Mouse (Mus musculus) frontal cortex, postnatal 10 days (tissue): ENCODE results near the gene Ryr2.

ENCODE experiments used
- DNase-seq, 2 experiments: peaks; one replicate each; pipeline ENCODE4 v3.0.0; 2022; ENCODE audit warnings: low spot score in 2 of 2, mixed read lengths in 1 of 2

Gene Ryr2

DNA sequence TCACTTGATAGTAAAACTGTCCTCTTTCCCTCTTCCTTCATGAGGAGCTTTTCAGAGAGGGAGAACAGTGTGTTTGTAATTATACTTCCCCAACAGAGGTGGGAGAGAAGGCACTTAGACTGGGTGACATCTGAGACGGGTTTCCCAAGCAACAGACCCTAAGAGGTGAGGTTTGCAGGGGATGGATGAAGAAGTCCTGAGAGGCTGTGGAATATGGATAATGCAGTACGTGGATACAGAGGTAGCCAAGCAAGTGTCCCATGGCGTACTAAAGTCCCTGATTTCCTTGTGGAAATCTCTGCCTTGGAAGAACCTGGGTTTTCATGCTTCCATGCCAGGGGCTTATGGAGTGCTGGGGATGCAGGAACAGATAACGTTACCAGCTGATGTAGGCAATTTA, 69.5 kb downstream of the Ryr2 start:
- DNase-seq, result no peak

GRCm38 (mm10) chr13:12036834-12037233, 69.9 kb downstream of the Ryr2 start:
- no peak for DNase-seq

DNA sequence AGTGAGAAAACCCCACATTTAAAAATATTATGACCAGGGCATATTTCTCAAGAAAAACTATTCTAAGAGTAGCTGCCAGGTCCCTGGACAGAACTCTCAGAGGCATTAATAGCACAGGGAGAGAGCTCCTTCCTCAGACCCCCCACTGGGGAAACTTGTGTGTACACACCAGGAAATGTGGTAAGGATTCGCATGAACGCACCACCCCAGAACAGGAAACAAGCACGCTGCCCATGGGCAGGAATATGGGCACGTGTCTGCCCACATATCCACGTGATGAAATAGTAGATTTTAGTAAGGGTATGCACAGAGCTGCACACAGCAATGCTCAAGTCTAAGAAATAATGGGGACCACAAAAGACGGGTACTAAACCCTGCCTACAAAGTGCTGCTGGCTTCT, 72.8 kb downstream of the Ryr2 start:
- DNase-seq, result no peak

DNA sequence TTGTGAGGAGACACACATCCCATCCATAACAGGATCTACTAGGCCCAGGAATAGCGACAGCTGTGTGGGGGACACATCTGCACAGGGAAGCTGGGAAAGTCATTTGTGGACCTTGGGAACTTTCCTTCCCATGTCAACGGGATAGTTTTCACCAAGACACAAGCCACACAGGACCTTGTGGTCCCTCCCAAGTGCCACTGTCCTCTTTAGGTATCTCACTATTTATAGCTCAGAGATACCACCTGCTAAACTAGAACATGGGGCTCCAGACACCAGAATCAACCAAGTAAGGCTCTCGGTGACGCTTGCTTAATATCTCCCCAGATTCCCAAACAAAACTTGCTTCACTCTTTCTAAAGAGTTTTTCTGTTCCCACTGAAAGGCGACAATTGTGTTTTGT, 73.5 kb downstream of the Ryr2 start:
- no peak for DNase-seq

DNA sequence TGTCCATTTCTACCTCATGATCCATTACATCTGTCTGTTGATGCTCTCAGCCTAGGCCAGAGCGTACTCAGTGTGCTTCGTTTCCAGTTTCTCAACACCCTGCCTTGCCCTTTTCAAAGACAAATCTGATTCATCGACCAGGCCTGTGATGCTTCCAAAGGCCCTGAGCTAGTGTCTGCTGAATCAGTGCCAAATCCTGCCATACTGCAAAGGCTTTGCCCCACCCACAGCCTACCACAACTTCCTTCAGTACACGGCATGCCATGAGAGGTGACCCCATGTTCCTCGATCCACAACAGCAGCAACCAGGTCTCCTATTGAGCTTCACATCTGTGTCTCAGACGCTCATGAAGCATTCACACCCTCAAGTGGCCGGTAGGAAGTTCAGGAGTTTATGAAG, 76.9 kb downstream of the Ryr2 start:
- DNase-seq, result no peak

DNA sequence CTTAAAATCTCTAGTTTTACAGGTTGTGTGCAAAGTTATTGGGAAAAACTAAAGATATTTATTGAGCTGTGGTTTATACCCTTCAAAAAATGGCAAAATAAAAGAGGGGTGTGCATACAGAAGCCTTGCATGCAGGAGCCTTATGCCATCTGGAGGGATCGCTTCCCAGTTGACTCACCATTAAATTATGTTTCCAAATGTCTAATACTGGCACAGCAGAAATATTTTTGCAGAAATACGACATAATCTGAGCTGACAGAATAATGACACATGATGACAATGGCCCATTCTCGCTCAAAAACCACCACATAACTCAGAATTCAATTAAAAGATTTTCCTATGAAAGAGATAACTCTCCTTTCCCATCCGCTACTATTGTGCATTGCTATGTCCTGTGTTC, 77.4 kb downstream of the Ryr2 start:
- DNase-seq, result no peak

DNA sequence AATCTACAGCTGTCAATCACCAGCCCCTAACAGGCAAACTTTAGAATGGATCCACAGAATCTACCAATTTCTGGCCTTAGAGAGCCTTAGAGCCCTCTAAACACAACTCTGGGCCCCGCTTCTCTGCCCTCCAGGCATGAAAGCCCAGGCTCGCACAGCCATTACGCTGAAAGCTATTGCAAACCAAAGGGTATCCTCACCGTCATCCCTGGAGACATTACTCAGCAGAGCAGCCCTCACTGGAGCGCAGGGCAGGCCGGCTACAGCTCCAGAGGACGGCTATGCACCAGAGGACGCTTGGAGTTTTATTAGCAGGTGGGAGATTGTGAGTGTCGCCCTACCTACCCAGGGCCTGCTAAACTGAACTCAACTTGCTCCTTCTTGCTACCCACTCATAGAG, 88.7 kb downstream of the Ryr2 start:
- DNase-seq, result no peak

GRCm38 (mm10) chr13:12013986-12014385, 92.8 kb downstream of the Ryr2 start:
- DNase-seq, result peak; percentile 18 to 30

GRCm38 (mm10) chr13:12008995-12009689, 97.6 kb downstream of the Ryr2 start:
- no peak for DNase-seq

DNA sequence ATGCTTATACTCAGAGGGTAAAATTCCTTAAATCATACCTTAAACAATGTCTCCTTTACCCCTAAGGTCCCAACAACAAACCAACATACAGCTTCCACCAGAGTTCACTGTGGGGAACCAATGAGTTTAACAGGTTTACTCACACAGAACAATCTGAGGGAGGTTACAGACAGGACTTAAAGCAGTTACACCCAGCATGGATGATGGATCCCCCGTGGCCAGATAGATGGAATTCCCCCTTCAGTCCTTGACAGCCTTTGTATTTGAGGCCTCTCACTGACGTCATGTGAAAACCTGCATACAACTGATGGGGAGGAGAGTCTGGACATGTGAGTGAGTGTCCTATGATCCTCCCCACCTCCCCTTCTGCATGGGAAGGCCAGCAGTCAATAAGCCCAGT, 99.2 kb downstream of the Ryr2 start:
- no peak for DNase-seq

DNA sequence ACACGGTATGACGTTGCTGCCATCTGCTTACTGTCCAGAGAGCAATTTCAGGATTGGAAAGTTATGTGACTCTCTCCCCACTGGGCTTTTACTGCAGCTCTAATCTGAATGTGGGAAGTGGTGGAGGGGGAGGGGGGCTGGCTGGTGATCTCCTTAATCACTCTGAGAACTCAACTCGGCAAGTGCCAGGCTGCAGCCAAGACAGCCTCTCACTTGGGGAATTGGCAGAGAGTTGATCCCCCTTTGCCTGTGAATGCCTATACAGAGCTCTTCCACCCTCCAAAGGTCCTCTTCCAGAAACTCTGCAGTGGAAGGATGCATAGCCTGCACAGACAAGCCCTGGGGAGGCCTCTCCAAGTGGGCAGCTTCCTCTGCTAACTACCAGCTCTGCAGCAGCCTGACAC, 104.9 kb downstream of the Ryr2 start:
- no peak for DNase-seq

GRCm38 (mm10) chr13:11999851-12000250, 106.9 kb downstream of the Ryr2 start:
- DNase-seq, result no peak

- no peak for DNase-seq
Measured at GRCm38 (mm10) chr13:11997366-11997765, 109.4 kb downstream of the Ryr2 start.

DNA sequence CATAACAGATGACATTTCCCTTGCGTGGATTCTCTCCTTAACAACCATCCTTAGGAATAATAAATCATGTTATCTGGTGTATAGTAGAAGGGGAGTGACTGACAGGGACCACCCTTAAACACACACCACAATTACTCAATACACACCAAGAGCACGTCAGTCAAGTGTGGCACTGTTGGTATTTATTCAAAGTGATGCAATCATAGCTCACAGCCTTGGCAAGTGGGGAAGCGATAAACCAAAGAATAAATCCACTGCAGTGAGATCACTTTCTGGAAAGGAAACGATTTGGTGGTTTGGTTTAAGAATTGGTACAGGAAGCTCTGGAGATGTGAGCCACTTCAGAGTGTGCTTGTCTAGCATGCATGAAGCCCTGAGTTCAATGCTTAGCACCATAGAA, 119.2 kb downstream of the Ryr2 start:
- DNase-seq, result no peak

DNA sequence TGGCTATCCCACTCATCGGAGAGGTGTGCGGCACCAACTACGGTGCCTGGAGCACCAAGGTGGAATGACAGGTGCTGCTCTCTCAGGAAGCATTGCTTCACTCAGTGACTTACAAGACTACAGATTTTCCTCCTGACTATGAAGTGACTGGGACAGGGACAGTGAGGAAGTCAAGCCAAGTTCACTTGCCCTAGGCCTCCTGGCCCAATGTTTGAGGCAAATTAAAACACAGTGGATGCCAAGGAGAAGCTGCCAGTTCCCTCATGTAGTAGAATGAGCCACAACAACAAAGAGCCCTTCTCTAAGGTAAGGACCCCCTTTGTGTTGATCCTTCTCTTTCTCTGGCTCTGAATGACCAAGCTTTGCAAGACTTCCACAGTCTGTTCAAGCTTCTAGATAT, 121.7 kb downstream of the Ryr2 start:
- no peak for DNase-seq

- no peak for DNase-seq
Measured at GRCm38 (mm10) chr13:11978997-11979396, 127.7 kb downstream of the Ryr2 start.

GRCm38 (mm10) chr13:11978359-11978758, 128.4 kb downstream of the Ryr2 start:
- DNase-seq, result no peak

DNA sequence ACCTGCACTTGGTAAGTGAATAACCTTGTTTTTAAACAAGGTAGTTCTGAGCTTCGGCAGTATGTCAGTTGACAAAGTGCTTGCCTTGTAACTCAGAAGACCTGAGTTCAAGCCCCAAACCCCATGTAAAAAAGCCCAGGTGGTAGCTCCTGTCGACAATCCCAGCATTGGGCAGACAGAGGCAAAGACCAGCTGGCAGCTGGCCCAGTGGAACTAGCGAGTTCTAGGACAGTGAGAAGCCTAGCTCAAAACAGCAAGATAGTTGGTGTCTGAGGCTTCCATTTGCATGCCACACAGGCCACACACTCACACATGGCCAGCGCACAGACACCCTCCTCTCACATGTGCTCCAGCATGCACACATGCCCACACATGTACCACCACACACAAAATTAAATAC, 129.1 kb downstream of the Ryr2 start:
- no peak for DNase-seq

- DNase-seq, result no peak
Measured at GRCm38 (mm10) chr13:11964391-11964790, 142.4 kb downstream of the Ryr2 start.

DNA sequence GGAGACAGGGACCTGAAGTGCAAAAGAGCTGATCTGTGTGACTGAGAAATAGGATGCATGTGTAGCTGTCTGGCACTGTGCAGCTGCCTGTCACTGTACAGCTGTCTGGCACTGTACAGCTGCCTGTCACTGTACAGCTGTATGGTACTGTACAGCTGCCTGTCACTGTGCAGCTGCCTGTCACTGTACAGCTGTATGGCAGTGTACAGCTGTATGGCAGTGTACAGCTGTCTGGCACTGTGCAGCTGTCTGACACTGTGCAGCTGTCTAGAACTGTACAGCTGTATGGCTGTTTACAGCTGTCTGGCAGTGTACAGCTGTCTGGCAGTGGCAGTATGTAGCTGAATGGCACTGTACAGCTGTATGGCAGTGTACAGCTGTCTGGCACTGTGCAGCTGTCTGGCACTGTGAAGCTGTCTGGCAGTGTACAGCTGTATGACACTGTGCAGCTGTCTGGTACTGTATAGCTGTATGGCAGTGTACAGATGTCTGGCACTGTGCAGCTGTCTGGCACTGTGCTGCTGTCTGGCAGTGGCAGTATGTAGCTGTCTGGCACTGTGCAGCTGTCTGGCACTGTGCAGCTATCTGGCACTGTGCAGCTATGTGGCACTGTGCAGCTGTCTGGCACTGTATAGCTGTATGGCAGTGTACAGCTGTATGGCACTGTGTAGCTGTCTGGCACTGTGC, 147.1 kb downstream of the Ryr2 start:
- no peak for DNase-seq

- DNase-seq, result no peak
Measured at GRCm38 (mm10) chr13:11958854-11959253, 147.9 kb downstream of the Ryr2 start.

- no peak for DNase-seq
Measured at GRCm38 (mm10) chr13:11958271-11958670, 148.5 kb downstream of the Ryr2 start.

GRCm38 (mm10) chr13:11951951-11952350, 154.8 kb downstream of the Ryr2 start:
- DNase-seq, result no peak

DNA sequence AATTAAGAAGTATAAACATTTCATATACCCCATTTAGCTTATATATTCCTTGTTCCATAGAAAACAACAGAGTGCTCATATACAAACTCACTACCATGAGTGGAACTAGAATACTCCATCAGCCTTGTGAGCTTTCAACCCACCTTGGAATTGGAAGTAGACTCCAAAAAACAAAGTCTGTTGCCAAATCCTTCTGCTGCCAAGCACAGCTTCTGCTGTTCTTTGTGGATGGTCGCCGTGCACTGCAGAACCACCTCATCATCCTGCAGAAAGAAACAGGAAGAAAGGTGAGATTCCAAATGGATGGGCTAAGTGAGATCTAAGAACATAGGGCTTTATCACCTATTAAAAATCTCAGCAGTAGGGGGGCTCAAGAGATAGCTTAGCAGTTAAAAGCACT, 161.0 kb downstream of the Ryr2 start:
- DNase-seq, result no peak
